Mouse (Mus musculus) CH12.LX (cell line): ENCODE measurements around the gene Vsig8. TPM values are rescaled to one million over a fixed set of nuclear protein-coding genes. Genes with fewer than 3 reads are reported as not detected.

Source experiments
- DNase-seq: peaks from one replicate; pipeline ENCODE4 v3.0.0-alpha.2; 2013; ENCODE audit errors: extremely low read depth
- H3K27ac ChIP-seq: 2 replicates; pipeline ENCODE4 v1.5.1; 2012; ENCODE audit warnings: low read depth, mild to moderate bottlenecking, control low read depth, moderate library complexity; ENCODE audit not compliant: insufficient read depth
- H3K27me3 ChIP-seq: replicated peaks from 2 replicates; pipeline ENCODE3; 2012; ENCODE audit warnings: inconsistent platforms
- H3K36me3 ChIP-seq, 2 experiments: replicated peaks in 1 of 2; 2 replicates each; pipeline versions ENCODE3 to v1.6.1; 2012; ENCODE audit warnings: inconsistent platforms in 1 of 2, low read length in 1 of 2, mild to moderate bottlenecking in 1 of 2, mixed read lengths in 1 of 2, moderate library complexity in 1 of 2; ENCODE audit not compliant: control insufficient read depth in 1 of 2, insufficient read depth in 1 of 2
- H3K4me1 ChIP-seq, 2 experiments: 2 replicates each; pipeline ENCODE4 v1.6.1; 2012; ENCODE audit warnings: inconsistent platforms in 1 of 2, moderate library complexity in 1 of 2; ENCODE audit not compliant: insufficient read depth in 2 of 2, control insufficient read depth in 1 of 2
- H3K4me2 ChIP-seq: 2 replicates; pipeline ENCODE4 v1.6.1; 2012; ENCODE audit warnings: low read depth, mild to moderate bottlenecking, control low read depth; ENCODE audit not compliant: poor library complexity, insufficient read depth, severe bottlenecking
- H3K4me3 ChIP-seq, 3 experiments: fragments of 150-350 bp in 1 of 3; sonication (generic) in 1 of 3; replicated peaks in 1 of 3; 2 replicates each; pipeline versions ENCODE3 to v1.5.1; 2011 to 2012; ENCODE audit warnings: low read depth in 2 of 3, low read length in 2 of 3, mild to moderate bottlenecking in 2 of 3, moderate library complexity in 2 of 3, control low read depth in 1 of 3, improper control_type of control experiment in 1 of 3, inconsistent platforms in 1 of 3, mixed read lengths in 1 of 3; ENCODE audit not compliant: poor library complexity in 1 of 3
- H3K79me2 ChIP-seq: replicated peaks from 2 replicates; pipeline ENCODE4 v1.6.1; 2012; ENCODE audit warnings: mild to moderate bottlenecking, moderate library complexity; ENCODE audit not compliant: control insufficient read depth, poor library complexity, insufficient read depth, severe bottlenecking; ENCODE audit errors: extremely low read depth
- H3K9ac ChIP-seq: 2 replicates; pipeline ENCODE4 v1.6.1; 2012; ENCODE audit warnings: low read depth, mild to moderate bottlenecking, control low read depth, moderate library complexity; ENCODE audit not compliant: insufficient read depth
- H3K9me3 ChIP-seq: replicated peaks from 2 replicates; pipeline ENCODE3; 2012; ENCODE audit warnings: low read length, inconsistent platforms, mixed read lengths
- BHLHE40 ChIP-seq: IDR thresholded peaks from 2 replicates; pipeline ENCODE4 v1.6.1; 2011; ENCODE audit warnings: mild to moderate bottlenecking, low read depth, low read length, improper control_type of control experiment
- CHD1 ChIP-seq: IDR thresholded peaks from 2 replicates; pipeline ENCODE4 v1.6.1; 2012; ENCODE audit warnings: low read depth, low read length, improper control_type of control experiment, inconsistent platforms
- CHD2 ChIP-seq: IDR thresholded peaks from 2 replicates; pipeline ENCODE4 v1.6.1; 2011; ENCODE audit warnings: low read length, improper control_type of control experiment
- CTCF ChIP-seq, 2 experiments: IDR thresholded peaks in 1 of 2; conservative IDR thresholded peaks in 1 of 2; 2 replicates each; pipeline ENCODE4 v1.5.1; 2011 to 2012; ENCODE audit warnings: low read depth in 2 of 2, low read length in 2 of 2, improper control_type of control experiment in 1 of 2, inconsistent platforms in 1 of 2, mild to moderate bottlenecking in 1 of 2, moderate library complexity in 1 of 2
- EP300 ChIP-seq: IDR thresholded peaks from 2 replicates; pipeline ENCODE4 v1.6.1; 2011; ENCODE audit warnings: low read length, improper control_type of control experiment
- ETS1 ChIP-seq: conservative IDR thresholded peaks from 2 replicates; pipeline ENCODE4 v1.6.1; 2012; ENCODE audit warnings: low read depth, mild to moderate bottlenecking, inconsistent platforms, low read length, improper control_type of control experiment, moderate library complexity
- HCFC1 ChIP-seq: IDR thresholded peaks from 2 replicates; pipeline ENCODE4 v1.6.1; 2012; ENCODE audit warnings: low read depth, mild to moderate bottlenecking, inconsistent platforms, low read length, improper control_type of control experiment
- JUND ChIP-seq: conservative IDR thresholded peaks from 2 replicates; pipeline ENCODE4 v1.6.1; 2011; ENCODE audit warnings: low read depth, low read length, improper control_type of control experiment
- MAFK ChIP-seq: IDR thresholded peaks from 2 replicates; pipeline ENCODE4 v1.6.1; 2011; ENCODE audit warnings: low read length, improper control_type of control experiment; ENCODE audit not compliant: insufficient replicate concordance
- MAZ ChIP-seq: IDR thresholded peaks from 2 replicates; pipeline ENCODE4 v1.6.1; 2012; ENCODE audit warnings: low read depth, mild to moderate bottlenecking, inconsistent platforms, low read length, improper control_type of control experiment, moderate library complexity
- MXI1 ChIP-seq: IDR thresholded peaks from 2 replicates; pipeline ENCODE4 v1.6.1; 2011; ENCODE audit warnings: mild to moderate bottlenecking, low read depth, low read length, improper control_type of control experiment
- NRF1 ChIP-seq: IDR thresholded peaks from 2 replicates; pipeline ENCODE4 v1.6.1; 2014; ENCODE audit warnings: low read depth, mild to moderate bottlenecking, inconsistent platforms, low read length, improper control_type of control experiment, moderate library complexity
- POLR2A ChIP-seq: IDR thresholded peaks from 2 replicates; pipeline ENCODE4 v1.6.1; 2011; ENCODE audit warnings: low read depth, mild to moderate bottlenecking, improper control_type of control experiment, low read length
- POLR2AphosphoS2 ChIP-seq: IDR thresholded peaks from 2 replicates; pipeline ENCODE4 v1.6.1; 2011; ENCODE audit warnings: low read depth, low read length, improper control_type of control experiment
- RAD21 ChIP-seq: IDR thresholded peaks from 2 replicates; pipeline ENCODE4 v1.6.1; 2011; ENCODE audit warnings: low read depth, mild to moderate bottlenecking, low read length, improper control_type of control experiment, moderate library complexity
- RCOR1 ChIP-seq: conservative IDR thresholded peaks from 2 replicates; pipeline ENCODE4 v1.6.1; 2012; ENCODE audit warnings: low read depth, mild to moderate bottlenecking, inconsistent platforms, low read length, improper control_type of control experiment
- SIN3A ChIP-seq: IDR thresholded peaks from 2 replicates; pipeline ENCODE4 v1.6.1; 2012; ENCODE audit warnings: low read length, improper control_type of control experiment, inconsistent platforms
- SMC3 ChIP-seq: IDR thresholded peaks from 2 replicates; pipeline ENCODE4 v1.6.1; 2011; ENCODE audit warnings: low read depth, low read length, improper control_type of control experiment
- TBP ChIP-seq: conservative IDR thresholded peaks from 2 replicates; pipeline ENCODE4 v1.6.1; 2011; ENCODE audit warnings: low read depth, low read length, improper control_type of control experiment
- UBTF ChIP-seq: IDR thresholded peaks from 2 replicates; pipeline ENCODE4 v1.6.1; 2012; ENCODE audit warnings: low read depth, mild to moderate bottlenecking, inconsistent platforms, low read length, improper control_type of control experiment, moderate library complexity
- USF2 ChIP-seq: conservative IDR thresholded peaks from 2 replicates; pipeline ENCODE4 v1.6.1; 2011; ENCODE audit warnings: low read depth, low read length, improper control_type of control experiment
- ZC3H11A ChIP-seq: IDR thresholded peaks from 2 replicates; pipeline ENCODE4 v1.6.1; 2012; ENCODE audit warnings: low read depth, mild to moderate bottlenecking, inconsistent platforms, low read length, improper control_type of control experiment
- ZMIZ1 ChIP-seq: IDR thresholded peaks from 2 replicates; pipeline ENCODE4 v1.6.1; 2012; ENCODE audit warnings: low read depth, mild to moderate bottlenecking, inconsistent platforms, low read length, improper control_type of control experiment
- ZNF384 ChIP-seq: IDR thresholded peaks from 2 replicates; pipeline ENCODE4 v1.6.1; 2012; ENCODE audit warnings: low read depth, low read length, improper control_type of control experiment, inconsistent platforms
- dilution Hi-C: fragments of 300-500 bp; cut with MboI; formaldehyde crosslinking; loops from 2 replicates; pipeline ENCODE4 v1.14.3; 2020; ENCODE audit warnings: low sequenced_read_pairs; ENCODE audit not compliant: extremely low pct_unique_long_range_greater_than_20kb, extremely low pct_ligation_motif_present
- in situ Hi-C: fragments of 300-500 bp; cut with MboI; formaldehyde crosslinking; loops from 3 replicates; pipeline ENCODE4 v1.14.3; 2019; ENCODE audit warnings: low sequenced_read_pairs, low pct_ligation_motif_present, low pct_unique_long_range_greater_than_20kb, mixed read lengths
- polyA plus RNA-seq: library from polyadenylated mRNA; unstranded; fragments of >175 nt; gene quantifications from 2 replicates; pipeline ENCODE4 v1.2.1, GENCODE M21; 2012; ENCODE audit warnings: low read depth; ENCODE audit not compliant: insufficient read length
- total RNA-seq, 2 experiments: library from RNA; depleted of rRNA; stranded (reverse); fragments of 300-350 nt in 1 of 2; fragments of >200 nt in 1 of 2; gene quantifications; 2 replicates each; pipeline ENCODE4 v1.2.3; 2012 to 2014

Gene Vsig8
- total and polyA plus RNA-seq, 3 experiments = 0.17 to 0.29 TPM; not detected in 1

GRCm38 (mm10) chr1:172526380-172527081 lies 29.2 kb upstream of the Vsig8 start:
- no peak for TF ChIP-seq RCOR1
- TF ChIP-seq EP300 = no peak
- no peak for TF ChIP-seq SIN3A
- no peak for TF ChIP-seq BHLHE40
- no peak for TF ChIP-seq POLR2A
- no peak for TF ChIP-seq MXI1
- no peak for TF ChIP-seq CTCF (conservative IDR thresholded peaks at IDR 0.05 in 1 of 2, IDR thresholded peaks at IDR 0.05 in 1 of 2; ENCODE audit: low read depth in 2 of 2, low read length in 2 of 2)
- TF ChIP-seq CHD1 = no peak
- no peak for TF ChIP-seq NRF1
- no peak for TF ChIP-seq ETS1
- no peak for TF ChIP-seq SMC3
- TF ChIP-seq RAD21 = no peak
- no peak for TF ChIP-seq POLR2AphosphoS2
- TF ChIP-seq JUND = no peak
- no peak for TF ChIP-seq MAFK
- TF ChIP-seq UBTF = no peak
- no peak for TF ChIP-seq MAZ
- TF ChIP-seq USF2 = no peak
- TF ChIP-seq ZMIZ1 = no peak
- TF ChIP-seq, all 38 proteins: peak for 0
- Histone ChIP-seq H3K4me1 (peaks cover 19 to 55% of the 10 kb centered on the region in 2 experiments), H3K79me2 (no peaks in the 10 kb centered on the region), H3K4me2 (no peak overlapping the region), H3K9me3 (no peaks in the 10 kb centered on the region), H3K4me3 (no peak overlapping the region), H3K36me3 (no peaks in the 10 kb centered on the region), H3K27me3 (peaks cover 12% of the 10 kb centered on the region), H3K27ac (no peak overlapping the region), H3K9ac (no peak overlapping the region)
- DNase-seq = no peak
- in situ Hi-C loops = no loop called here
- dilution Hi-C loops = no loop called here

- no peak for TF ChIP-seq POLR2AphosphoS2
- no peak for TF ChIP-seq HCFC1
- TF ChIP-seq CHD2 = no peak
- TF ChIP-seq ZC3H11A = no peak
- no peak for TF ChIP-seq ZNF384
- no peak for TF ChIP-seq RCOR1
- TF ChIP-seq EP300 = no peak
- TF ChIP-seq TBP = no peak
- TF ChIP-seq RAD21 = no peak
- TF ChIP-seq MXI1 = no peak
- TF ChIP-seq CHD1 = no peak
- no peak for TF ChIP-seq USF2
- Histone ChIP-seq H3K4me2 (no peak overlapping the region), H3K4me1 (peaks cover 14 to 48% of the 10 kb centered on the region in 2 experiments), H3K27ac (no peak overlapping the region), H3K9ac (no peak overlapping the region), H3K79me2 (no peaks in the 10 kb centered on the region), H3K9me3 (no peaks in the 10 kb centered on the region), H3K36me3 (no peaks in the 10 kb centered on the region), H3K4me3 (no peak overlapping the region), H3K27me3 (peaks cover 16% of the 10 kb centered on the region)
- in situ Hi-C loops = no loop called here
- dilution Hi-C loops = no loop called here
- no peak for DNase-seq
These were observed 28.3 kb upstream of the Vsig8 start for GRCm38 (mm10) chr1:172527431-172527830.
